ENCODE assay signal across 15 mouse cellular contexts in genomic region chr1:159716301-159716700, GRCm38 (mm10).
DNase-seq lines count a peak whose midpoint lies in the region; ATAC-seq and TF ChIP-seq lines count a peak whose summit lies in the region.
"Had no signal": no experiment of that assay in that cellular context is flagged by ENCODE, and none has a peak within 500 bp of the region (broad histone marks: within the 10 kb centered on the region; RNA-seq: fewer than 3 reads in every experiment).

No protein-coding gene starts in this region.

- H3K27ac ChIP-seq in layer of hippocampus, adult 2 months: peak overlapping the region; percentile 67
- 0 out of 2 replicates have a peak overlapping the region, but pooled peaks have one; percentile 25 for H3K27ac ChIP-seq in cortical plate, adult 2 months (ENCODE audit: insufficient read depth, low read length)
- H3K27ac ChIP-seq: embryonic facial prominence, embryonic 13.5 days; embryonic facial prominence, embryonic 15.5 days; forebrain, embryonic 13.5 days; forebrain, embryonic 15.5 days had no signal

- H3K4me1 ChIP-seq in cortical plate, adult 2 months (ENCODE audit: control insufficient read depth, insufficient read depth, low read length): peaks cover 2% of the 10 kb centered on the region; the same call in 1 of the 2 replicates
- H3K4me1 ChIP-seq: embryonic facial prominence, embryonic 13.5 days; embryonic facial prominence, embryonic 15.5 days; forebrain, embryonic 13.5 days; forebrain, embryonic 15.5 days had no signal

- TF ChIP-seq POLR2A in cortical plate, adult 2 months (IDR thresholded peaks at IDR 0.05; ENCODE audit: extremely low read depth, insufficient read depth, low read length): no peak

- ATAC-seq in erythroblast, adult 5-6 weeks (replicated peaks; ENCODE audit: low FRiP score, poor library complexity, severe bottlenecking): no peak
- ATAC-seq: activated CD4-positive, CD25-positive, alpha-beta regulatory T cell, adult 4 months; Patski had no signal

- no peak for TF ChIP-seq CTCF in layer of hippocampus, adult 2 months (conservative IDR thresholded peaks at IDR 0.05)
- TF ChIP-seq CTCF in cortical plate, adult 2 months (IDR thresholded peaks at IDR 0.05; ENCODE audit: extremely low read depth, insufficient read depth, low read length): no peak

- no peak overlapping the region for H3K4me3 ChIP-seq in layer of hippocampus, adult 2 months
- no peak overlapping the region for H3K4me3 ChIP-seq in cortical plate, adult 2 months (ENCODE audit: insufficient read depth, low read length)
- H3K4me3 ChIP-seq: embryonic facial prominence, embryonic 13.5 days; embryonic facial prominence, embryonic 15.5 days; forebrain, embryonic 13.5 days; forebrain, embryonic 15.5 days had no signal

- DNase-seq in layer of hippocampus, adult 2 months (ENCODE audit: low spot score in 2 of 2): no peak
- no peak for DNase-seq in layer of hippocampus, postnatal 25 days (ENCODE audit: extremely low spot score in 1 of 2, low spot score in 1 of 2)
- no peak for DNase-seq in left cerebral cortex, adult 18-20 months (ENCODE audit: low spot score in 2 of 2)
- DNase-seq: adrenal gland, adult 8-10 months; adrenal gland, postnatal 14 days; adrenal gland, postnatal 36 days; embryo, embryonic 11 days had no signal
